Mouse (Mus musculus): ENCODE measurements around the gene Mrpl40. TPM values are rescaled to one million over a fixed set of nuclear protein-coding genes. Genes with fewer than 3 reads are reported as not detected.

Mrpl40 gene
- total RNA-seq, 2 experiments from 2014 or later: 43.9 to 64.7 TPM

GRCm38 (mm10) chr16:18829102-18829501 lies 47.6 kb downstream of the Mrpl40 start:
- no peak for DNase-seq

- DNase-seq: no peak
Observed at GRCm38 (mm10) chr16:18828630-18829029, 48.0 kb downstream of the Mrpl40 start.

- no peak for DNase-seq
Observed at GRCm38 (mm10) chr16:18822925-18823324, 53.7 kb downstream of the Mrpl40 start.

DNA sequence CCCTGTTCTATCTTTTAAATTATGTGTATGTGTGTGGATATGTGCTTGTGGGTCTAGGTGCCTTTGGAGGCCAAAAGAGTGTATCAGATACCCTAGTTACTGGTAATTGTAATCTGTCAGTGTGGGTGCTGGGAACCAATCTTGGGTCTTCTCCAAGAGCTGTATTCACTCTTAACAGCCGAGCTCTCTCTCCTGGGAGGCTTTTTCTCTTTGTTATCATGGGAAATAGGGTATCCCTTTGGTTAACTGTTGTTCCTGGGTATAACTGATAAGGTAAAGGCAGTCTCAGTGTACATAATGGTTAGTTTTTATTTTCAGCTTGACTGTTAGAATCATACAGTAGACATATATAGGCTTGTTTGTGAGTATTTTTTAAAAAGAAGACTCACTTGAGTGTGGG lies 54.3 kb downstream of the Mrpl40 start:
- no peak for DNase-seq

Other genes starting within 250 kb of the Mrpl40 start
- 10 to 100 TPM in 1 of 2 experiments, 1 to 10 TPM in 1; 9.6 to 10.9 TPM for gene Sept5, start 246.9 kb downstream of the Mrpl40 start, total RNA-seq (2021)
- 10 to 100 TPM; 15.4 to 15.8 TPM for gene Cldn5, start 100.0 kb downstream of the Mrpl40 start, total RNA-seq (2021)
- 100 to 1,000 TPM; 105 to 111 TPM for gene Ufd1, start 65.1 kb downstream of the Mrpl40 start, total RNA-seq (2021)
- 10 to 100 TPM in 1 of 2 experiments, 1 to 10 TPM in 1; 7.0 to 11.3 TPM for gene Cdc45, start 64.9 kb downstream of the Mrpl40 start, total RNA-seq (2021)
- gene 2510002D24Rik, start 40.3 kb downstream of the Mrpl40 start, total RNA-seq (2021): 10 to 100 TPM; 12.6 to 22.3 TPM
- gene Gm28539, start 40.3 kb downstream of the Mrpl40 start, total RNA-seq (2021): 1 to 10 TPM; 3.3 to 3.7 TPM
- 10 to 100 TPM; 35.0 to 39.2 TPM for gene Hira, start 175 bp upstream of the Mrpl40 start, total RNA-seq (2021)